Mouse (Mus musculus) heart, postnatal 0 days (tissue): Measurements from ENCODE around the gene Qdpr.

Source experiments
- CTCF ChIP-seq: IDR thresholded peaks from 2 replicates; pipeline ENCODE4 v1.5.1; 2016; ENCODE audit warnings: antibody characterized with exemption, control low read depth, low read depth
- EP300 ChIP-seq: IDR thresholded peaks from 2 replicates; pipeline ENCODE4 v1.6.1; 2016; ENCODE audit warnings: antibody characterized with exemption, low read depth

- TF ChIP-seq CTCF (no peak), EP300 (no peak)
Measured at GRCm38 (mm10) chr5:45416478-45416877, 33.6 kb downstream of the Qdpr start.
